Mouse (Mus musculus): ENCODE data around the gene Slc2a3.
"Not testable (repeated sequence)": the region's sequence is repeated elsewhere in the genome, so short reads cannot be mapped to it uniquely, and the experiment has no call there.

Gene Slc2a3

GRCm38 (mm10) chr6:122810022-122810614 lies 8.7 kb upstream of the Slc2a3 start:
- no peak for DNase-seq (ENCODE audit: extremely low read depth, low read depth, low spot score)

GRCm38 (mm10) chr6:122804418-122804817 lies 3.0 kb upstream of the Slc2a3 start:
- no peak for DNase-seq (ENCODE audit: extremely low read depth, low read depth, low spot score)

GRCm38 (mm10) chr6:122801801-122802514 lies 518 bp upstream of the Slc2a3 start:
- DNase-seq (ENCODE audit: extremely low read depth, low read depth, low spot score) = no peak

GRCm38 (mm10) chr6:122800640-122801300 lies 670 bp downstream of the Slc2a3 start:
- no peak for DNase-seq (ENCODE audit: extremely low read depth, low read depth, low spot score)

- DNase-seq (ENCODE audit: extremely low read depth, low read depth, low spot score) = no peak
These were observed 6.0 kb downstream of the Slc2a3 start for GRCm38 (mm10) chr6:122795254-122795935.

GRCm38 (mm10) chr6:122786275-122786674 lies 15.2 kb downstream of the Slc2a3 start:
- no peak for DNase-seq (ENCODE audit: extremely low read depth, low read depth, low spot score)

- no peak for DNase-seq (ENCODE audit: extremely low read depth, low read depth, low spot score)
These were observed 16.6 kb downstream of the Slc2a3 start for GRCm38 (mm10) chr6:122784866-122785265.

- no peak for DNase-seq (ENCODE audit: extremely low read depth, low read depth, low spot score)
These were observed 19.3 kb downstream of the Slc2a3 start for GRCm38 (mm10) chr6:122782164-122782563.

- DNase-seq (ENCODE audit: extremely low read depth, low read depth, low spot score) = no peak
These were observed 20.3 kb downstream of the Slc2a3 start for GRCm38 (mm10) chr6:122781167-122781566.

GRCm38 (mm10) chr6:122779916-122780315 lies 21.5 kb downstream of the Slc2a3 start:
- DNase-seq (ENCODE audit: extremely low read depth, low read depth, low spot score) = no peak

GRCm38 (mm10) chr6:122776040-122776439 lies 25.4 kb downstream of the Slc2a3 start:
- no peak for DNase-seq (ENCODE audit: extremely low read depth, low read depth, low spot score)

GRCm38 (mm10) chr6:122774345-122774744 lies 27.1 kb downstream of the Slc2a3 start:
- DNase-seq (ENCODE audit: extremely low read depth, low read depth, low spot score) = no peak

- DNase-seq (ENCODE audit: extremely low read depth, low read depth, low spot score) = no peak
These were observed 28.7 kb downstream of the Slc2a3 start for GRCm38 (mm10) chr6:122772701-122773100.

- DNase-seq (ENCODE audit: extremely low read depth, low read depth, low spot score) = no peak
These were observed 30.6 kb downstream of the Slc2a3 start for GRCm38 (mm10) chr6:122770760-122771315.

- no peak for DNase-seq (ENCODE audit: extremely low read depth, low read depth, low spot score)
These were observed 31.4 kb downstream of the Slc2a3 start for GRCm38 (mm10) chr6:122769771-122770759.

- DNase-seq (ENCODE audit: extremely low read depth, low read depth, low spot score) = no peak
These were observed 33.2 kb downstream of the Slc2a3 start for GRCm38 (mm10) chr6:122768256-122768655.

- not testable (repeated sequence) for DNase-seq (ENCODE audit: extremely low read depth, low read depth, low spot score)
These were observed 34.4 kb downstream of the Slc2a3 start for GRCm38 (mm10) chr6:122767012-122767411.

- DNase-seq (ENCODE audit: extremely low read depth, low read depth, low spot score) = no peak
These were observed 35.1 kb downstream of the Slc2a3 start for GRCm38 (mm10) chr6:122766145-122766968.

GRCm38 (mm10) chr6:122765298-122765956 lies 36.0 kb downstream of the Slc2a3 start:
- no peak for DNase-seq (ENCODE audit: extremely low read depth, low read depth, low spot score)

Measured in fat pad, adult 2 months (tissue).